Mouse (Mus musculus): ENCODE results near the gene Pheta2.

DNA sequence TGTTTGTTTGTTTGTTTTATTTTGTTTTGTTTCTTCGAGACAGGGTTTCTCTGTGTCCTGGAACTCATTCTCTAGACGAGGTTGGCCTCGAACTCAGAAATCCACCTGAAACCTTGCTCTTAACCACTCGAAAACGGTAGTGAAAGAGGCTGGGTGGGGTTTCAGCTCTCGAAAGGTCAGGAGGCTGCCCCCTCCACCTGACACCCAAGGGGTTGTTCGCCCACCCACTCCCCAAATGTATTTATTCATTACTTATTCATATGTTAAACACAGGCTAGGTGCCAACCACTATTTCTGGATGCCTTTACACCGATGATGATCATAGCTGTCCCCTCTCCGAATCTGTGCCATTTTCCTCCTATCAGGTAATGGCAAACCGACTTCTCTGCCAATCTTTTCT lies 408 bp downstream of the Pheta2 start:
- TF ChIP-seq CTCF (IDR thresholded peaks at IDR 0.05; ENCODE audit: control insufficient read depth, insufficient read depth, insufficient read length) (no peak), USF1 (IDR thresholded peaks at IDR 0.05; ENCODE audit: low read depth) (no peak), FOSL1 (IDR thresholded peaks at IDR 0.05; ENCODE audit: insufficient read depth, low read length, poor library complexity, severe bottlenecking) (no peak), MYOG (IDR thresholded peaks at IDR 0.05; ENCODE audit: control insufficient read depth, extremely low read depth, insufficient read length) (no peak), MAX (IDR thresholded peaks at IDR 0.05) (no peak), MYOD1 (IDR thresholded peaks at IDR 0.05; ENCODE audit: control insufficient read depth, insufficient read length, low read depth) (no peak)
